8 mouse cellular contexts compared by ENCODE assay signal in the genomic region with DNA sequence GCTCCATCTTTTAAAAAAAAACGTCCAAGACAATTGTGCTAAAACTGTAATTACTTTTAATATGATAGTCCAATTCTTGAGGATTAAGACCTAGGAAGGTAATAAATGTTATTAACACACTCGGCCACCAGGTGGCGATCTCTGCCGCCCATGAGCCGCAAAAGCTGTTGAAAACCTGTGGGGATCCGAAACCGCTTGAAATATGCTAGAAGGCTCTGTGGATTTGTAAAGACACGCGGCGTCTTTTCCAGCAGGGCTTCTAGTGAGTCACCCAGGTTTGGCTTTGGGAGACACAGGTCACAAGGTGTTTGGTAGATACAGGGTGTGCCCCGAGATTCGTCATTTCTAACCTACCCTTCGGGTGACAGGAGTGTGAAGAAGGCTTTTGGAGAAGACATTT. TPM values are rescaled to one million over a fixed set of nuclear protein-coding genes. Genes with fewer than 3 reads are reported as not detected.
A peak's percentile ranks its signal among the peaks of the same experiment; 100 is the strongest.
DNase-seq lines count a peak whose midpoint lies in the region; ATAC-seq lines count a peak whose summit lies in the region.

No protein-coding gene starts in this region.

- no peaks in the 10 kb centered on the region for H3K9me3 ChIP-seq in kidney, embryonic 15.5 days (replicated peaks)
- H3K9me3 ChIP-seq in embryonic facial prominence, embryonic 10.5 days = no peaks in the 10 kb centered on the region

- peak; percentile 79 for DNase-seq in kidney, adult 18-20 months
- peak; percentile 80 to 85 for DNase-seq in adrenal gland, postnatal 36 days
- DNase-seq in embryonic facial prominence, embryonic 10.5 days (ENCODE audit: low spot score) = peak; percentile 76
- DNase-seq in hindlimb bud, embryonic 11.5 days (ENCODE audit: extremely low spot score, low read depth, low spot score) = peak; percentile 60
- peak; percentile 75 for DNase-seq in left cerebral cortex, postnatal 4 days
- peak; percentile 92 for DNase-seq in naive thymus-derived CD4-positive, alpha-beta T cell, adult 2 months (ENCODE audit: low read depth)
- peak; percentile 86 for DNase-seq in testis, postnatal 10 days (ENCODE audit: low spot score)

- no peak overlapping the region for H3K4me3 ChIP-seq in kidney, embryonic 15.5 days (replicated peaks)
- H3K4me3 ChIP-seq in embryonic facial prominence, embryonic 10.5 days = no peak overlapping the region

- H3K9ac ChIP-seq in kidney, embryonic 15.5 days = no peak overlapping the region

- no peaks in the 10 kb centered on the region for H3K36me3 ChIP-seq in kidney, embryonic 15.5 days
- no peaks in the 10 kb centered on the region for H3K36me3 ChIP-seq in embryonic facial prominence, embryonic 10.5 days (replicated peaks)

- no peaks in the 10 kb centered on the region for H3K4me1 ChIP-seq in kidney, embryonic 15.5 days
- no peaks in the 10 kb centered on the region for H3K4me1 ChIP-seq in embryonic facial prominence, embryonic 10.5 days

- no peak overlapping the region for H3K27ac ChIP-seq in kidney, embryonic 15.5 days
- H3K27ac ChIP-seq in embryonic facial prominence, embryonic 10.5 days (replicated peaks) = no peak overlapping the region

- no peaks in the 10 kb centered on the region for H3K27me3 ChIP-seq in kidney, embryonic 15.5 days
- H3K27me3 ChIP-seq in embryonic facial prominence, embryonic 10.5 days (replicated peaks; ENCODE audit: low read depth, poor library complexity, severe bottlenecking) = 0 out of 2 replicates have a peak, but pooled peaks cover 3% of the 10 kb centered on the region

- no peak overlapping the region for H3K4me2 ChIP-seq in kidney, embryonic 15.5 days

- 31% methylated on average over 13 of the region's 13 CpGs for WGBS in kidney, embryonic 15.5 days
- WGBS in embryonic facial prominence, embryonic 10.5 days = 28% methylated on average over 13 of the region's 13 CpGs

- intact Hi-C loops in left cerebral cortex, postnatal 4 days (cut with DNase I) = loop anchor here (2.0 kb wide), 1 partner anchor 94 kb away; no protein-coding TSS in a partner anchor

- no peak for ATAC-seq in kidney, embryonic 15.5 days (replicated peaks; ENCODE audit: low FRiP score)

RNA-seq across cellular contexts. Expression of gene Tex2, which starts 35.1 kb away (rescaled TPM):
- polyA plus RNA-seq in kidney, embryonic 15.5 days (2015; fragmentation: Nextera tagmentation; extraction: Ambion mirVana) = 8.5 and 9.3 TPM in 2 replicates
- 10 to 100 TPM; 52.3 to 54.4 TPM for total RNA-seq in adrenal gland, postnatal 36 days (2021)
- polyA plus RNA-seq in embryonic facial prominence, embryonic 10.5 days (2016; fragmentation: Nextera tagmentation; extraction: Ambion mirVana) = 6.8 and 7.5 TPM in 2 replicates
- 10 to 100 TPM; 70.3 to 76.1 TPM for total RNA-seq in left cerebral cortex, postnatal 4 days (2021)
